Comparison of ENCODE assay signal across 8 mouse cellular contexts in the genomic region with DNA sequence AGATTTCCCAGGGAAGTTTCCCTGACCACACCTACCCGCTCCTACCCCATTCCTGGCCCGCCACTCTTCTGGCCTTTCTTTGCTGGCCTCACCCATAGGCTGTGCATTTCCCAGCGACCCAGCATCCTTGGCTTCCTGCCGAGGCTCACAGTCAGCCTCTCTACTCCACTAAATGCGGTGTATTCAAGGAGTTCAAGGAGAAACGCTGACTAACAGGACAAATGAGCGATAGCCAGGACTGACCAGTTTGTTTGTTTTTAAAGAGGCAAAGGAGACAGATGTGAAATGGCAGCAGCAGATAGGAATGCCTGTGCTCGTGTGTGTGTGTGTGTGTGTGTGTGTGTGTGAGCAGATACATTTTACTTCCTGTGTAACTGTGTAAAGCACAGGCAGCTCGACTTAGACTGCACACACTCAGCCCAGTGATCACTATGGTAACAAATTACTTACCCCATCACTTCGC. TPM values are rescaled to one million over a fixed set of nuclear protein-coding genes. Genes with fewer than 3 reads are reported as not detected.
A peak's percentile ranks its signal among the peaks of the same experiment; 100 is the strongest.
DNase-seq lines count a peak whose midpoint lies in the region; ATAC-seq lines count a peak whose summit lies in the region.

No protein-coding gene starts in this region.

- 0 out of 2 replicates have a peak, but pooled peaks have one; percentile 27 for ATAC-seq in kidney, embryonic 15.5 days (replicated peaks; ENCODE audit: low FRiP score)
- peak; percentile 67; the same call in 1 of the 2 replicates for ATAC-seq in heart, embryonic 11.5 days (replicated peaks; ENCODE audit: insufficient number of reproducible peaks, low FRiP score, low TSS enrichment)
- peak; percentile 32; the same call in 1 of the 2 replicates for ATAC-seq in liver, embryonic 11.5 days (replicated peaks; ENCODE audit: low FRiP score)
- ATAC-seq in stomach, embryonic 14.5 days (ENCODE audit: insufficient number of reproducible peaks, insufficient read depth, low FRiP score, low read depth): peak; percentile 50; the same call in 1 of the 2 replicates

- peak overlapping the region; percentile 45 for H3K27ac ChIP-seq in kidney, embryonic 15.5 days
- H3K27ac ChIP-seq in heart, embryonic 11.5 days (ENCODE audit: low read depth, low read length): peak overlapping the region; percentile 74
- peak overlapping the region; percentile 19; the same call in 1 of the 2 replicates for H3K27ac ChIP-seq in liver, embryonic 11.5 days (ENCODE audit: low read depth, low read length)
- peak overlapping the region; percentile 7 for H3K27ac ChIP-seq in stomach, embryonic 14.5 days (ENCODE audit: low read length)

- H3K4me3 ChIP-seq in kidney, embryonic 15.5 days (replicated peaks): no peak overlapping the region
- H3K4me3 ChIP-seq in heart, embryonic 11.5 days (ENCODE audit: low read depth, low read length): no peak overlapping the region
- no peak overlapping the region for H3K4me3 ChIP-seq in liver, embryonic 11.5 days (ENCODE audit: low read depth, low read length)
- no peak overlapping the region for H3K4me3 ChIP-seq in stomach, embryonic 14.5 days (ENCODE audit: low read depth, low read length)

- H3K9me3 ChIP-seq in kidney, embryonic 15.5 days (replicated peaks): no peaks in the 10 kb centered on the region
- H3K9me3 ChIP-seq in heart, embryonic 11.5 days (replicated peaks; ENCODE audit: control insufficient read depth, low read length): no peaks in the 10 kb centered on the region
- no peaks in the 10 kb centered on the region for H3K9me3 ChIP-seq in liver, embryonic 11.5 days (ENCODE audit: control insufficient read depth, low read length)
- H3K9me3 ChIP-seq in stomach, embryonic 14.5 days (ENCODE audit: control insufficient read depth, low read depth, low read length): no peaks in the 10 kb centered on the region

- no peak overlapping the region for H3K9ac ChIP-seq in kidney, embryonic 15.5 days
- H3K9ac ChIP-seq in heart, embryonic 11.5 days (ENCODE audit: low read depth, low read length): no peak overlapping the region
- H3K9ac ChIP-seq in liver, embryonic 11.5 days (ENCODE audit: low read depth, low read length): no peak overlapping the region
- H3K9ac ChIP-seq in stomach, embryonic 14.5 days (replicated peaks; ENCODE audit: low read depth, low read length): no peak overlapping the region

- peaks cover 34% of the 10 kb centered on the region for H3K4me1 ChIP-seq in kidney, embryonic 15.5 days
- H3K4me1 ChIP-seq in heart, embryonic 11.5 days (ENCODE audit: control insufficient read depth, insufficient read depth, low read length): peaks cover 22% of the 10 kb centered on the region
- peaks cover 5% of the 10 kb centered on the region for H3K4me1 ChIP-seq in liver, embryonic 11.5 days (replicated peaks; ENCODE audit: control insufficient read depth, insufficient read depth, low read length)
- peaks cover 10% of the 10 kb centered on the region; the same call in 1 of the 2 replicates for H3K4me1 ChIP-seq in stomach, embryonic 14.5 days (ENCODE audit: control insufficient read depth, insufficient read depth, low read length)

- no peak for DNase-seq in kidney, adult 11 months
- peak; percentile 61 to 73 for DNase-seq in adrenal gland, adult 18-20 months (ENCODE audit: low spot score in 2 of 2)
- DNase-seq in liver, embryonic 11.5 days (ENCODE audit: low spot score): no peak
- DNase-seq in T-cell, adult 2 months (ENCODE audit: low spot score): no peak
- DNase-seq in thymus, postnatal 25 days: no peak

- 24% methylated on average over 10 of the region's 10 CpGs for WGBS in kidney, embryonic 15.5 days
- 28% methylated on average over 10 of the region's 10 CpGs for WGBS in heart, embryonic 11.5 days (ENCODE audit: insufficient replicate concordance)
- WGBS in liver, embryonic 11.5 days: 48% methylated on average over 10 of the region's 10 CpGs
- WGBS in stomach, embryonic 14.5 days: 17% methylated on average over 10 of the region's 10 CpGs

- H3K4me2 ChIP-seq in kidney, embryonic 15.5 days: no peak overlapping the region
- H3K4me2 ChIP-seq in heart, embryonic 11.5 days: no peak overlapping the region
- H3K4me2 ChIP-seq in liver, embryonic 11.5 days: no peak overlapping the region
- H3K4me2 ChIP-seq in stomach, embryonic 14.5 days (replicated peaks; ENCODE audit: low read depth, low read length): no peak overlapping the region

- no peaks in the 10 kb centered on the region for H3K27me3 ChIP-seq in kidney, embryonic 15.5 days
- no peaks in the 10 kb centered on the region for H3K27me3 ChIP-seq in heart, embryonic 11.5 days (ENCODE audit: control insufficient read depth, insufficient read depth, low read length)
- no peaks in the 10 kb centered on the region for H3K27me3 ChIP-seq in liver, embryonic 11.5 days (replicated peaks; ENCODE audit: control insufficient read depth, insufficient read depth, low read length)
- no peaks in the 10 kb centered on the region for H3K27me3 ChIP-seq in stomach, embryonic 14.5 days (ENCODE audit: control insufficient read depth, insufficient read depth, low read length)

- peaks cover 44% of the 10 kb centered on the region for H3K36me3 ChIP-seq in kidney, embryonic 15.5 days
- peaks cover 5% of the 10 kb centered on the region for H3K36me3 ChIP-seq in heart, embryonic 11.5 days (ENCODE audit: control insufficient read depth, insufficient read depth, low read length)
- H3K36me3 ChIP-seq in liver, embryonic 11.5 days (ENCODE audit: control insufficient read depth, insufficient read depth, low read length): peaks cover 2% of the 10 kb centered on the region; the same call in 1 of the 2 replicates
- peaks cover 7% of the 10 kb centered on the region for H3K36me3 ChIP-seq in stomach, embryonic 14.5 days (ENCODE audit: control insufficient read depth, insufficient read depth, low read length)

RNA-seq across cellular contexts. Expression of a gene that starts 9.3 kb away (rescaled TPM):
- 41.3 and 44.1 TPM in 2 replicates for polyA plus RNA-seq in kidney, embryonic 15.5 days (2015; fragmentation: Nextera tagmentation; extraction: Ambion mirVana)
- total RNA-seq in adrenal gland, adult 18-20 months (2021): 10 to 100 TPM; 74.9 to 83.1 TPM
- 49.8 and 51.6 TPM in 2 replicates for polyA plus RNA-seq in heart, embryonic 11.5 days (2014; fragmentation: Nextera tagmentation; extraction: Ambion mirVana)
- 21.2 and 24.5 TPM in 2 replicates for polyA plus RNA-seq in liver, embryonic 11.5 days (2014; fragmentation: Nextera tagmentation; extraction: Ambion mirVana)
- 42.8 and 52.9 TPM in 2 replicates for polyA plus RNA-seq in stomach, embryonic 14.5 days (2014; fragmentation: Nextera tagmentation; extraction: Ambion mirVana)

Comparison
In these comparisons a context has a peak if more than half of its experiments do, and no peak if none do; other contexts are left out.
1. H3K27ac ChIP-seq: peak in every context shown above with its lines; median percentile 74 in heart, embryonic 11.5 days; 45 in kidney, embryonic 15.5 days; 19 in liver, embryonic 11.5 days; 7 in stomach, embryonic 14.5 days.
2. DNase-seq: peak in adrenal gland, adult 18-20 months (2 of 2); none in kidney, adult 11 months (single experiment), liver, embryonic 11.5 days (single experiment), T-cell, adult 2 months (single experiment) and thymus, postnatal 25 days (single experiment).
3. Peak in every context shown above with its lines, with median percentiles within 50 percentile points of each other: ATAC-seq.